Mouse (Mus musculus) stomach, postnatal 0 days (tissue): ENCODE measurements around the gene Gm49342.
"Not testable (repeated sequence)": the region's sequence is repeated elsewhere in the genome, so short reads cannot be mapped to it uniquely, and the experiment has no call there.

Source experiments
- CTCF ChIP-seq: IDR thresholded peaks from 2 replicates; pipeline ENCODE4 v1.5.1; 2016; ENCODE audit warnings: antibody characterized with exemption, low read depth, mild to moderate bottlenecking, moderate library complexity
- EP300 ChIP-seq: optimal IDR thresholded peaks from 2 replicates; pipeline ENCODE3; 2016; ENCODE audit warnings: antibody characterized with exemption

DNA sequence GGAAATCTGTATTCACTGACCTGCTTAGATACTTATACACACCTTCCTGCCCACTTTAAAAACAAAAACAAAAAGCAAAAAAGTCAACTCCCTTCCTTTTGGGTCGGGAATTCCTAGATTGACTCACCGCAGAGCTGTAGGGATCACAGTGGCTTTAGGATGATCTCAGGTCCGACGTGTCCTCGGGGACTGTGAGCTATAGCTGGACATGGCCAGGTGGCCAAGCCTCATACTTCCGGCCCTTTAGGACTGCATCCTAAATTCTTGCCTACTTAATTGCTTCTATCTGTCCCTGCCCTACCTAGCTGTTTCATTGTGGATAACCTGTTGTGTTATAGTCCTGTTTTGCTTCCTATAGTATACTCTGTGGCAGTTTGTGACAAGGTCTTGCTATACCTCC, 764 bp downstream of the Gm49342 start:
- TF ChIP-seq CTCF, EP300: not testable (repeated sequence)
